Mouse (Mus musculus): ENCODE data around the gene Gm21974. TPM values are rescaled to one million over a fixed set of nuclear protein-coding genes. Genes with fewer than 3 reads are reported as not detected.

Gene Gm21974
- polyA plus RNA-seq, 1 experiment from 2014 or later, result not detected

- no peak for ATAC-seq (ENCODE audit: insufficient number of reproducible peaks, insufficient read depth, low FRiP score, low read depth)
- Histone ChIP-seq H3K4me2 (replicated peaks; ENCODE audit: low read depth, low read length) (no peak overlapping the region), H3K27me3 (ENCODE audit: control insufficient read depth, insufficient read depth, low read length) (no peaks in the 10 kb centered on the region), H3K4me1 (ENCODE audit: control insufficient read depth, insufficient read depth, low read length) (peaks cover 15% of the 10 kb centered on the region; the same call in 1 of the 2 replicates), H3K9ac (replicated peaks; ENCODE audit: low read depth, low read length) (no peak overlapping the region), H3K9me3 (ENCODE audit: control insufficient read depth, low read depth, low read length) (no peaks in the 10 kb centered on the region), H3K27ac (ENCODE audit: low read length) (no peak overlapping the region), H3K36me3 (ENCODE audit: control insufficient read depth, insufficient read depth, low read length) (peaks cover 61% of the 10 kb centered on the region), H3K4me3 (ENCODE audit: low read depth, low read length) (no peak overlapping the region)
- WGBS, result 92% methylated on average over 9 of the region's 9 CpGs
Observed at GRCm38 (mm10) chr7:127879301-127879700, 16.0 kb downstream of the Gm21974 start.

GRCm38 (mm10) chr7:127876467-127877348 is 18.5 kb downstream of the Gm21974 start, which contains the start of gene Zfp668:
Zfp668 (minus strand) TSS chr7:127876828.
- ATAC-seq (ENCODE audit: insufficient number of reproducible peaks, insufficient read depth, low FRiP score, low read depth), result peak; percentile 79
- H3K4me2 ChIP-seq (replicated peaks; ENCODE audit: low read depth, low read length), result peak within 1 kb of the TSS; percentile 92
- peak within 1 kb of the TSS; percentile 95 for H3K27ac ChIP-seq (ENCODE audit: low read length)
- peaks cover 15% of the 10 kb centered on the region; the same call in 1 of the 2 replicates for H3K4me1 ChIP-seq (ENCODE audit: control insufficient read depth, insufficient read depth, low read length)
- no peaks in the 10 kb centered on the region for H3K9me3 ChIP-seq (ENCODE audit: control insufficient read depth, low read depth, low read length)
- H3K36me3 ChIP-seq (ENCODE audit: control insufficient read depth, insufficient read depth, low read length), result peaks cover 39% of the 10 kb centered on the region
- WGBS, result under 1% methylated on average over 60 of the region's 60 CpGs
- peak within 1 kb of the TSS; percentile 71 for H3K9ac ChIP-seq (replicated peaks; ENCODE audit: low read depth, low read length)
- H3K4me3 ChIP-seq (ENCODE audit: low read depth, low read length), result peak within 1 kb of the TSS; percentile 66
- H3K27me3 ChIP-seq (ENCODE audit: control insufficient read depth, insufficient read depth, low read length), result no peaks in the 10 kb centered on the region

GRCm38 (mm10) chr7:127876041-127876466 is 19.2 kb downstream of the Gm21974 start, which contains the start of gene Zfp646:
Zfp646 (plus strand) TSS chr7:127876221.
- Histone ChIP-seq H3K9ac (replicated peaks; ENCODE audit: low read depth, low read length) (peak within 1 kb of the TSS; percentile 71), H3K4me2 (replicated peaks; ENCODE audit: low read depth, low read length) (peak within 1 kb of the TSS; percentile 92), H3K27me3 (ENCODE audit: control insufficient read depth, insufficient read depth, low read length) (no peaks in the 10 kb centered on the region), H3K36me3 (ENCODE audit: control insufficient read depth, insufficient read depth, low read length) (peaks cover 32% of the 10 kb centered on the region), H3K27ac (ENCODE audit: low read length) (peak within 1 kb of the TSS; percentile 95), H3K4me3 (ENCODE audit: low read depth, low read length) (peak within 1 kb of the TSS; percentile 66), H3K4me1 (ENCODE audit: control insufficient read depth, insufficient read depth, low read length) (peaks cover 15% of the 10 kb centered on the region; the same call in 1 of the 2 replicates), H3K9me3 (ENCODE audit: control insufficient read depth, low read depth, low read length) (no peaks in the 10 kb centered on the region)
- ATAC-seq (ENCODE audit: insufficient number of reproducible peaks, insufficient read depth, low FRiP score, low read depth), result peak; percentile 86
- whole genome bisulfite sequencing, result 1% methylated on average over 38 of the region's 41 CpGs

GRCm38 (mm10) chr7:127875627-127876001 is 19.6 kb downstream of the Gm21974 start:
- under 1% methylated on average over 41 of the region's 43 CpGs for WGBS
- peaks cover 15% of the 10 kb centered on the region; the same call in 1 of the 2 replicates for H3K4me1 ChIP-seq (ENCODE audit: control insufficient read depth, insufficient read depth, low read length)
- peaks cover 28% of the 10 kb centered on the region for H3K36me3 ChIP-seq (ENCODE audit: control insufficient read depth, insufficient read depth, low read length)
- peak overlapping the region; percentile 92 for H3K4me2 ChIP-seq (replicated peaks; ENCODE audit: low read depth, low read length)
- H3K27me3 ChIP-seq (ENCODE audit: control insufficient read depth, insufficient read depth, low read length), result no peaks in the 10 kb centered on the region
- H3K9me3 ChIP-seq (ENCODE audit: control insufficient read depth, low read depth, low read length), result no peaks in the 10 kb centered on the region
- ATAC-seq (ENCODE audit: insufficient number of reproducible peaks, insufficient read depth, low FRiP score, low read depth), result peak; percentile 92
- peak overlapping the region; percentile 66 for H3K4me3 ChIP-seq (ENCODE audit: low read depth, low read length)
- H3K9ac ChIP-seq (replicated peaks; ENCODE audit: low read depth, low read length), result peak overlapping the region; percentile 71
- H3K27ac ChIP-seq (ENCODE audit: low read length), result peak overlapping the region; percentile 95

GRCm38 (mm10) chr7:127874812-127875626 is 20.2 kb downstream of the Gm21974 start:
- ATAC-seq (ENCODE audit: insufficient number of reproducible peaks, insufficient read depth, low FRiP score, low read depth), result peak; percentile 2; the same call in 1 of the 2 replicates
- 3% methylated on average over 20 of the region's 20 CpGs for WGBS

GRCm38 (mm10) chr7:127870136-127870821 is 25.0 kb downstream of the Gm21974 start:
- ATAC-seq (ENCODE audit: insufficient number of reproducible peaks, insufficient read depth, low FRiP score, low read depth), result no peak
- Histone ChIP-seq H3K4me3 (ENCODE audit: low read depth, low read length) (no peak overlapping the region), H3K4me1 (ENCODE audit: control insufficient read depth, insufficient read depth, low read length) (peaks cover 12% of the 10 kb centered on the region; the same call in 1 of the 2 replicates), H3K4me2 (replicated peaks; ENCODE audit: low read depth, low read length) (no peak overlapping the region), H3K27ac (ENCODE audit: low read length) (no peak overlapping the region), H3K27me3 (ENCODE audit: control insufficient read depth, insufficient read depth, low read length) (no peaks in the 10 kb centered on the region), H3K9ac (replicated peaks; ENCODE audit: low read depth, low read length) (no peak overlapping the region), H3K9me3 (ENCODE audit: control insufficient read depth, low read depth, low read length) (no peaks in the 10 kb centered on the region), H3K36me3 (ENCODE audit: control insufficient read depth, insufficient read depth, low read length) (peaks cover 24% of the 10 kb centered on the region)
- 78% methylated on average over 5 of the region's 5 CpGs for WGBS

More at GRCm38 (mm10) chr7:127874812-127875626, 20.2 kb downstream of the Gm21974 start:
- Histone ChIP-seq H3K4me1 (ENCODE audit: control insufficient read depth, insufficient read depth, low read length) (peaks cover 15% of the 10 kb centered on the region; the same call in 1 of the 2 replicates), H3K27me3 (ENCODE audit: control insufficient read depth, insufficient read depth, low read length) (no peaks in the 10 kb centered on the region), H3K4me3 (ENCODE audit: low read depth, low read length) (peak overlapping the region; percentile 66), H3K27ac (ENCODE audit: low read length) (peak overlapping the region; percentile 95), H3K4me2 (replicated peaks; ENCODE audit: low read depth, low read length) (peak overlapping the region; percentile 63), H3K9me3 (ENCODE audit: control insufficient read depth, low read depth, low read length) (no peaks in the 10 kb centered on the region), H3K9ac (replicated peaks; ENCODE audit: low read depth, low read length) (peak overlapping the region; percentile 71), H3K36me3 (ENCODE audit: control insufficient read depth, insufficient read depth, low read length) (peaks cover 22% of the 10 kb centered on the region)

- H3K27ac ChIP-seq (ENCODE audit: low read length), result no peak overlapping the region
- peaks cover 29% of the 10 kb centered on the region for H3K36me3 ChIP-seq (ENCODE audit: control insufficient read depth, insufficient read depth, low read length)
- H3K4me2 ChIP-seq (replicated peaks; ENCODE audit: low read depth, low read length), result no peak overlapping the region
- H3K4me1 ChIP-seq (ENCODE audit: control insufficient read depth, insufficient read depth, low read length), result peaks cover 8% of the 10 kb centered on the region; the same call in 1 of the 2 replicates
- no peak overlapping the region for H3K9ac ChIP-seq (replicated peaks; ENCODE audit: low read depth, low read length)
- no peaks in the 10 kb centered on the region for H3K27me3 ChIP-seq (ENCODE audit: control insufficient read depth, insufficient read depth, low read length)
- H3K4me3 ChIP-seq (ENCODE audit: low read depth, low read length), result no peak overlapping the region
- ATAC-seq (ENCODE audit: insufficient number of reproducible peaks, insufficient read depth, low FRiP score, low read depth), result no peak
- H3K9me3 ChIP-seq (ENCODE audit: control insufficient read depth, low read depth, low read length), result no peaks in the 10 kb centered on the region
- 54% methylated on average over 3 of the region's 3 CpGs for WGBS
Observed at GRCm38 (mm10) chr7:127869149-127869810, 26.0 kb downstream of the Gm21974 start.
